Mouse (Mus musculus) embryonic facial prominence, embryonic 11.5 days (tissue): ENCODE results near the gene Rab12. TPM values are rescaled to one million over a fixed set of nuclear protein-coding genes. Genes with fewer than 3 reads are reported as not detected.

Source experiments
- ATAC-seq: fragments of 200-750 bp; cut with Nextera tagmentation; replicated peaks from 2 replicates; pipeline ENCODE4 v1.8.0; 2017; ENCODE audit warnings: low read depth; ENCODE audit not compliant: insufficient number of reproducible peaks, low FRiP score, low TSS enrichment
- DNase-seq: peaks from one replicate; pipeline ENCODE4 v3.0.0-alpha.2; 2015; ENCODE audit warnings: low spot score
- H3K27ac ChIP-seq: fragments of 300-500 bp; sonication (generic); replicated peaks from 2 replicates; pipeline ENCODE4 v1.5.1; 2014; ENCODE audit warnings: mild to moderate bottlenecking, low read depth, low read length, control low read depth
- H3K27me3 ChIP-seq: fragments of 300-500 bp; sonication (generic); 2 replicates; pipeline ENCODE4 v1.6.1; 2014; ENCODE audit warnings: mild to moderate bottlenecking, low read length, moderate library complexity, mixed read lengths; ENCODE audit not compliant: control insufficient read depth, insufficient read depth
- H3K36me3 ChIP-seq: fragments of 300-500 bp; sonication (generic); replicated peaks from 2 replicates; pipeline ENCODE4 v1.6.1; 2014; ENCODE audit warnings: low read depth, mild to moderate bottlenecking, low read length, moderate library complexity, mixed read lengths; ENCODE audit not compliant: control insufficient read depth, insufficient read depth
- H3K4me1 ChIP-seq: fragments of 300-500 bp; sonication (generic); 2 replicates; pipeline ENCODE4 v1.6.1; 2014; ENCODE audit warnings: low read length, mixed read lengths; ENCODE audit not compliant: control insufficient read depth, insufficient read depth
- H3K4me2 ChIP-seq: fragments of 300-500 bp; sonication (generic); 2 replicates; pipeline ENCODE4 v1.6.1; 2014; ENCODE audit warnings: low read depth, mild to moderate bottlenecking, control low read depth, low read length, moderate library complexity
- H3K4me3 ChIP-seq: fragments of 300-500 bp; sonication (generic); 2 replicates; pipeline ENCODE4 v1.5.1; 2014; ENCODE audit warnings: low read depth, low read length, control low read depth
- H3K9ac ChIP-seq: fragments of 300-500 bp; sonication (generic); replicated peaks from 2 replicates; pipeline ENCODE4 v1.6.1; 2014; ENCODE audit warnings: mild to moderate bottlenecking, control low read depth, low read length
- H3K9me3 ChIP-seq: fragments of 300-500 bp; sonication (generic); replicated peaks from 2 replicates; pipeline ENCODE4 v1.6.1; 2016; ENCODE audit warnings: mild to moderate bottlenecking, low read length, inconsistent platforms, mixed read lengths; ENCODE audit not compliant: control insufficient read depth
- WGBS: fragments of 180-500 bp; shearing (Covaris S2); extraction: QIAGEN DNeasy Blood & Tissue Kit; methylation state at CpG from one replicate; pipeline ENCODE4 v1.1.7; 2014; 5-methylcytosine and 5-hydroxymethylcytosine counted together
- polyA plus RNA-seq: library from polyadenylated mRNA; unstranded; fragments of >200 nt; fragmentation: Nextera tagmentation; extraction: Ambion mirVana; gene quantifications from 2 replicates; pipeline ENCODE4 v1.2.1, GENCODE M21; 2014

The Rab12 gene
- polyA plus RNA-seq, result 41.1 and 41.9 TPM in 2 replicates

- Histone ChIP-seq H3K4me1 (no peaks in the 10 kb centered on the region), H3K4me3 (peak within 1 kb of the TSS; percentile 98), H3K4me2 (peak within 1 kb of the TSS; percentile 80), H3K27me3 (no peaks in the 10 kb centered on the region), H3K36me3 (no peaks in the 10 kb centered on the region), H3K9ac (peak within 1 kb of the TSS; percentile 96), H3K9me3 (no peaks in the 10 kb centered on the region), H3K27ac (0 out of 2 replicates have a peak within 1 kb of the TSS, but pooled peaks have one; percentile 28)
- peak; percentile 92 for ATAC-seq
- 11% methylated on average over 49 of the region's 71 CpGs for WGBS
- peak; percentile 90 for DNase-seq
Observed at GRCm38 (mm10) chr17:66519554-66520553, at the start of gene Rab12. TSS of gene Rab12 (minus strand) at chr17:66519729.

- WGBS, result 62% methylated on average over 7 of the region's 7 CpGs
- Histone ChIP-seq H3K27me3 (no peaks in the 10 kb centered on the region), H3K27ac (no peak overlapping the region), H3K4me3 (no peak overlapping the region), H3K36me3 (no peaks in the 10 kb centered on the region), H3K4me1 (no peaks in the 10 kb centered on the region), H3K4me2 (no peak overlapping the region), H3K9ac (no peak overlapping the region), H3K9me3 (no peaks in the 10 kb centered on the region)
- ATAC-seq (no peak), DNase-seq (peak; percentile 27)
Observed at GRCm38 (mm10) chr17:66564213-66564612, 44.7 kb upstream of the Rab12 start.

GRCm38 (mm10) chr17:66563551-66563950 is 44.0 kb upstream of the Rab12 start:
- no peak for DNase-seq
- no peak overlapping the region for H3K9ac ChIP-seq
- H3K4me2 ChIP-seq, result no peak overlapping the region
- H3K36me3 ChIP-seq, result no peaks in the 10 kb centered on the region
- WGBS, result 75% methylated on average over 1 of the region's 1 CpGs
- ATAC-seq, result no peak
- H3K9me3 ChIP-seq, result no peaks in the 10 kb centered on the region
- no peaks in the 10 kb centered on the region for H3K27me3 ChIP-seq
- no peak overlapping the region for H3K27ac ChIP-seq
- H3K4me3 ChIP-seq, result no peak overlapping the region
- no peaks in the 10 kb centered on the region for H3K4me1 ChIP-seq

GRCm38 (mm10) chr17:66561380-66561779 is 41.9 kb upstream of the Rab12 start:
- no peak overlapping the region for H3K4me2 ChIP-seq
- H3K27me3 ChIP-seq, result no peaks in the 10 kb centered on the region
- H3K9me3 ChIP-seq, result no peaks in the 10 kb centered on the region
- no peak overlapping the region for H3K27ac ChIP-seq
- H3K4me3 ChIP-seq, result no peak overlapping the region
- no peak for DNase-seq
- H3K9ac ChIP-seq, result no peak overlapping the region
- ATAC-seq, result no peak
- 82% methylated on average over 2 of the region's 2 CpGs for WGBS
- no peaks in the 10 kb centered on the region for H3K36me3 ChIP-seq
- H3K4me1 ChIP-seq, result no peaks in the 10 kb centered on the region

- Histone ChIP-seq H3K27me3 (no peaks in the 10 kb centered on the region), H3K4me2 (no peak overlapping the region), H3K36me3 (no peaks in the 10 kb centered on the region), H3K9ac (no peak overlapping the region), H3K9me3 (no peaks in the 10 kb centered on the region), H3K27ac (no peak overlapping the region), H3K4me3 (no peak overlapping the region), H3K4me1 (no peaks in the 10 kb centered on the region)
- 92% methylated on average over 17 of the region's 17 CpGs for WGBS
- ATAC-seq, result no peak
- DNase-seq, result peak; percentile 11
Observed at GRCm38 (mm10) chr17:66558404-66559317, 39.1 kb upstream of the Rab12 start.

GRCm38 (mm10) chr17:66552690-66553089 is 33.2 kb upstream of the Rab12 start:
- WGBS, result 74% methylated on average over 4 of the region's 4 CpGs
- no peak overlapping the region for H3K4me2 ChIP-seq

GRCm38 (mm10) chr17:66550486-66550885 is 31.0 kb upstream of the Rab12 start:
- no peak for DNase-seq
- no peak for ATAC-seq
- H3K36me3 ChIP-seq, result no peaks in the 10 kb centered on the region
- H3K9ac ChIP-seq, result no peak overlapping the region
- H3K27me3 ChIP-seq, result no peaks in the 10 kb centered on the region
- 96% methylated on average over 5 of the region's 5 CpGs for WGBS
- H3K4me2 ChIP-seq, result no peak overlapping the region
- no peak overlapping the region for H3K27ac ChIP-seq
- H3K4me1 ChIP-seq, result no peaks in the 10 kb centered on the region
- no peak overlapping the region for H3K4me3 ChIP-seq
- no peaks in the 10 kb centered on the region for H3K9me3 ChIP-seq

More at GRCm38 (mm10) chr17:66552690-66553089, 33.2 kb upstream of the Rab12 start:
- no peak overlapping the region for H3K4me3 ChIP-seq
- ATAC-seq (no peak), DNase-seq (no peak)
- no peaks in the 10 kb centered on the region for H3K36me3 ChIP-seq
- H3K9ac ChIP-seq, result no peak overlapping the region
- H3K27me3 ChIP-seq, result no peaks in the 10 kb centered on the region
- H3K27ac ChIP-seq, result no peak overlapping the region
- H3K4me1 ChIP-seq, result no peaks in the 10 kb centered on the region
- H3K9me3 ChIP-seq, result no peaks in the 10 kb centered on the region
